Mouse (Mus musculus) embryonic stem cell, embryonic (primary cell): ENCODE results near the gene Amhr2.

Experiments used
- CTCF ChIA-PET, 4 experiments: fragments of 300-600 bp in 2 of 4; fragments of 350-600 bp in 2 of 4; sonication (Branson Sonifier 250); formaldehyde crosslinking; loops; one replicate each; lab custom pipeline; 2022; ENCODE audit warnings: inconsistent platforms in 2 of 4; lab: Charles Lee
- POLR2A ChIA-PET, 4 experiments: fragments of 300-600 bp in 2 of 4; fragments of 350-600 bp in 2 of 4; sonication (Branson Sonifier 250); formaldehyde crosslinking; loops; one replicate each; lab custom pipeline; 2022; ENCODE audit warnings: antibody characterized with exemption in 4 of 4, inconsistent platforms in 1 of 4; lab: Charles Lee

Gene Amhr2

GRCm38 (mm10) chr15:102445146-102445545 lies at the start of gene Amhr2:
Gene Amhr2, plus strand, starts transcription at chr15:102445367.
- ChIA-PET POLR2A (interaction anchor here in 3 of 4 experiments (0.6 to 4.3 kb wide), 21 partner anchors 9 to 205 kb away, joined by 3 to 19 read pairs (median 4); partner anchors contain the start of genes Pcbp2 (in 2 of the 3), Tarbp2 (in 2 of the 3) and Sp1 (in 1 of the 3)), CTCF (interaction anchor here in 3 of 4 experiments (0.6 to 2.4 kb wide), 6 partner anchors 9 to 209 kb away, joined by 3 to 7 read pairs (median 4); no protein-coding TSS in a partner anchor)

GRCm38 (mm10) chr15:102398629-102399028 lies 46.5 kb upstream of the Amhr2 start:
- ChIA-PET CTCF (interaction anchor here in 1 of 4 experiments (1.5 to 1.6 kb wide), 2 partner anchors 12 to 17 kb away, joined by 5 to 9 read pairs; no protein-coding TSS in a partner anchor), POLR2A (interaction anchor here (0.5 to 11.7 kb wide), 58 partner anchors 8 to 581 kb away, joined by 3 to 337 read pairs (median 6); partner anchors contain the start of genes Tarbp2 (in 4 of the 4), Aaas (in 2 of the 4), Pcbp2 (in 2 of the 4) and Atp5g2 (in 1 of the 4))

GRCm38 (mm10) chr15:102399229-102400221 lies 45.6 kb upstream of the Amhr2 start:
- POLR2A ChIA-PET, result interaction anchor here (0.5 to 11.7 kb wide), 131 partner anchors 8 to 1198 kb away, joined by 3 to 337 read pairs (median 4); partner anchors contain the start of genes Aaas (in 4 of the 4), Tarbp2 (in 4 of the 4), Pcbp2 (in 3 of the 4) and Calcoco1 (in 2 of the 4)
- CTCF ChIA-PET, result interaction anchor here in 3 of 4 experiments (0.5 to 1.6 kb wide), 14 partner anchors 9 to 625 kb away, joined by 3 to 9 read pairs (median 5); partner anchors contain the start of gene Aaas (in 1 of the 3)

GRCm38 (mm10) chr15:102400476-102401045 lies 44.6 kb upstream of the Amhr2 start:
- ChIA-PET CTCF (interaction anchor here in 3 of 4 experiments (0.5 to 2.5 kb wide), 6 partner anchors 19 to 50 kb away, joined by 3 to 8 read pairs (median 4); partner anchors contain the start of gene Aaas (in 1 of the 3)), POLR2A (interaction anchor here (0.5 to 11.7 kb wide), 69 partner anchors 8 to 1130 kb away, joined by 3 to 337 read pairs (median 6); partner anchors contain the start of genes Pcbp2 (in 3 of the 4), Tarbp2 (in 3 of the 4), Aaas (in 2 of the 4) and Csad (in 2 of the 4))

- ChIA-PET CTCF (interaction anchor here in 3 of 4 experiments (1.2 to 2.5 kb wide), 3 partner anchors 20 kb away, joined by 4 to 6 read pairs (median 5); no protein-coding TSS in a partner anchor), POLR2A (interaction anchor here in 3 of 4 experiments (0.6 to 11.7 kb wide), 33 partner anchors 7 to 841 kb away, joined by 3 to 337 read pairs (median 7); partner anchors contain the start of genes Tarbp2 (in 3 of the 3), Pcbp2 (in 2 of the 3), Aaas (in 1 of the 3) and Amhr2 (in 1 of the 3))
These were observed 43.9 kb upstream of the Amhr2 start for GRCm38 (mm10) chr15:102401278-102401677.

- ChIA-PET POLR2A (interaction anchor here in 3 of 4 experiments (0.5 to 11.7 kb wide), 35 partner anchors 7 to 840 kb away, joined by 3 to 337 read pairs (median 5); partner anchors contain the start of genes Tarbp2 (in 3 of the 3), Pcbp2 (in 2 of the 3), Aaas (in 1 of the 3) and Map3k12 (in 1 of the 3)), CTCF (interaction anchor here (0.6 to 2.5 kb wide), 4 partner anchors 10 to 335 kb away, joined by 4 to 5 read pairs (median 4); no protein-coding TSS in a partner anchor)
These were observed 43.0 kb upstream of the Amhr2 start for GRCm38 (mm10) chr15:102402210-102402609.

GRCm38 (mm10) chr15:102404608-102405488 lies 40.3 kb upstream of the Amhr2 start:
- ChIA-PET POLR2A (interaction anchor here (0.5 to 11.7 kb wide), 167 partner anchors 9 to 1125 kb away, joined by 3 to 337 read pairs (median 6); partner anchors contain the start of genes Pcbp2 (in 4 of the 4), Aaas (in 3 of the 4), Tarbp2 (in 3 of the 4) and Zfp740 (in 3 of the 4)), CTCF (interaction anchor here in 3 of 4 experiments (0.5 to 1.8 kb wide), 20 partner anchors 9 to 1722 kb away, joined by 3 to 14 read pairs (median 4); partner anchors contain the start of genes Pcbp2 (in 1 of the 3) and Soat2 (in 1 of the 3))

GRCm38 (mm10) chr15:102405489-102406195 lies 39.5 kb upstream of the Amhr2 start, which contains the start of gene Sp1:
Gene Sp1, plus strand, starts transcription at chr15:102406143.
- ChIA-PET POLR2A (interaction anchor here (0.5 to 11.7 kb wide), 179 partner anchors 9 to 1126 kb away, joined by 3 to 337 read pairs (median 5); partner anchors contain the start of genes Pcbp2 (in 4 of the 4), Aaas (in 3 of the 4), Tarbp2 (in 3 of the 4) and Atp5g2 (in 2 of the 4)), CTCF (interaction anchor here (0.5 to 1.8 kb wide), 25 partner anchors 8 to 1248 kb away, joined by 3 to 14 read pairs (median 4); partner anchors contain the start of genes Pcbp2 (in 1 of the 4) and Soat2 (in 1 of the 4))

GRCm38 (mm10) chr15:102406196-102406911 lies 38.8 kb upstream of the Amhr2 start:
- ChIA-PET POLR2A (interaction anchor here (0.6 to 11.7 kb wide), 134 partner anchors 8 to 834 kb away, joined by 3 to 337 read pairs (median 6); partner anchors contain the start of genes Pcbp2 (in 4 of the 4), Aaas (in 3 of the 4), Tarbp2 (in 3 of the 4) and Atp5g2 (in 2 of the 4)), CTCF (interaction anchor here in 3 of 4 experiments (0.7 to 1.8 kb wide), 15 partner anchors 8 to 299 kb away, joined by 3 to 14 read pairs (median 4); partner anchors contain the start of gene Pcbp2 (in 1 of the 3))

GRCm38 (mm10) chr15:102406912-102407580 lies 38.1 kb upstream of the Amhr2 start:
- POLR2A ChIA-PET, result interaction anchor here (0.6 to 11.7 kb wide), 11 partner anchors 7 to 98 kb away, joined by 3 to 337 read pairs (median 12); partner anchors contain the start of gene Aaas (in 1 of the 4)
- CTCF ChIA-PET, result interaction anchor here in 1 of 4 experiments (1.2 kb wide), 1 partner anchor 15 kb away, joined by 6 read pairs; no protein-coding TSS in a partner anchor

GRCm38 (mm10) chr15:102407681-102408557 lies 37.2 kb upstream of the Amhr2 start:
- CTCF ChIA-PET, result interaction anchor here in 2 of 4 experiments (0.7 to 2.1 kb wide), 5 partner anchors 10 to 255 kb away, joined by 3 to 6 read pairs (median 3); no protein-coding TSS in a partner anchor
- POLR2A ChIA-PET, result interaction anchor here (0.7 to 11.7 kb wide), 26 partner anchors 8 to 109 kb away, joined by 3 to 337 read pairs (median 5); partner anchors contain the start of genes Pcbp2 (in 2 of the 4), Aaas (in 1 of the 4), Map3k12 (in 1 of the 4) and Tarbp2 (in 1 of the 4)

GRCm38 (mm10) chr15:102408558-102409130 lies 36.5 kb upstream of the Amhr2 start:
- ChIA-PET POLR2A (interaction anchor here in 3 of 4 experiments (0.7 to 11.7 kb wide), 30 partner anchors 8 to 110 kb away, joined by 3 to 337 read pairs (median 4); partner anchors contain the start of genes Tarbp2 (in 3 of the 3), Pcbp2 (in 2 of the 3) and Map3k12 (in 1 of the 3)), CTCF (interaction anchor here in 1 of 4 experiments (0.8 to 2.1 kb wide), 4 partner anchors 9 to 32 kb away, joined by 3 to 6 read pairs (median 4); no protein-coding TSS in a partner anchor)
